Mouse (Mus musculus) ES-E14 (cell line): ENCODE data around the gene Tmem179b. TPM values are rescaled to one million over a fixed set of nuclear protein-coding genes. Genes with fewer than 3 reads are reported as not detected.
A peak's percentile ranks its signal among the peaks of the same experiment; 100 is the strongest.

Source experiments
- DNase-seq: peaks from one replicate; pipeline ENCODE4 v3.0.0-alpha.2; 2013; ENCODE audit warnings: low read depth, low spot score
- H3K27ac ChIP-seq: 2 replicates; pipeline ENCODE4 v1.5.1; 2012; ENCODE audit warnings: low read depth, mild to moderate bottlenecking, low read length, moderate library complexity, mixed read lengths; ENCODE audit not compliant: poor library complexity, insufficient read depth, severe bottlenecking
- H3K36me3 ChIP-seq: 2 replicates; pipeline ENCODE4 v1.6.1; 2012; ENCODE audit warnings: mild to moderate bottlenecking, low read length, moderate library complexity, mixed read lengths; ENCODE audit not compliant: control insufficient read depth, poor library complexity, insufficient read depth, severe bottlenecking
- H3K4me1 ChIP-seq, 2 experiments: fragments of 150-350 bp in 1 of 2; sonication (generic) in 1 of 2; 2 replicates each; pipeline ENCODE4 v1.6.1; 2012; ENCODE audit warnings: low read length in 2 of 2, mild to moderate bottlenecking in 1 of 2, mixed read lengths in 1 of 2; ENCODE audit not compliant: control insufficient read depth in 2 of 2, insufficient read depth in 2 of 2, poor library complexity in 1 of 2
- H3K4me3 ChIP-seq, 2 experiments: fragments of 150-350 bp in 1 of 2; sonication (generic) in 1 of 2; 2 replicates each; pipeline ENCODE4 v1.5.1; 2012; ENCODE audit warnings: low read length in 2 of 2, low read depth in 1 of 2, mild to moderate bottlenecking in 1 of 2, mixed read lengths in 1 of 2; ENCODE audit not compliant: insufficient read depth in 1 of 2, poor library complexity in 1 of 2, severe bottlenecking in 1 of 2
- H3K9ac ChIP-seq: 2 replicates; pipeline ENCODE4 v1.6.1; 2012; ENCODE audit warnings: low read depth, mild to moderate bottlenecking, low read length, mixed read lengths; ENCODE audit not compliant: poor library complexity, insufficient read depth, severe bottlenecking
- H3K9me3 ChIP-seq: fragments of 150-350 bp; sonication (generic); 2 replicates; pipeline ENCODE4 v1.6.1; 2012; ENCODE audit warnings: low read depth, mild to moderate bottlenecking, low read length; ENCODE audit not compliant: control insufficient read depth, insufficient read depth
- CHD2 ChIP-seq: IDR thresholded peaks from 2 replicates; pipeline ENCODE4 v1.6.1; 2014; ENCODE audit warnings: mild to moderate bottlenecking, low read depth, low read length, inconsistent platforms
- HCFC1 ChIP-seq: IDR thresholded peaks from 2 replicates; pipeline ENCODE4 v1.6.1; 2012; ENCODE audit warnings: low read length, inconsistent platforms, borderline replicate concordance; ENCODE audit not compliant: insufficient read depth
- MAFK ChIP-seq: IDR thresholded peaks from 2 replicates; pipeline ENCODE4 v1.6.1; 2014; ENCODE audit warnings: mild to moderate bottlenecking, low read depth, low read length, inconsistent platforms; ENCODE audit not compliant: insufficient read depth
- ZC3H11A ChIP-seq: IDR thresholded peaks from 2 replicates; pipeline ENCODE4 v1.6.1; 2012; ENCODE audit warnings: low read depth, mild to moderate bottlenecking, inconsistent platforms, low read length, borderline replicate concordance
- ZNF384 ChIP-seq: IDR thresholded peaks from 2 replicates; pipeline ENCODE4 v1.6.1; 2012; ENCODE audit warnings: low read depth, low read length, inconsistent platforms
- in situ Hi-C, 2 experiments: fragments of 600-800 bp; cut with MboI; formaldehyde crosslinking; loops; one replicate each; pipeline ENCODE4 v1.15.1; 2025; ENCODE audit warnings: low sequenced_read_pairs in 2 of 2, inconsistent platforms in 1 of 2; ENCODE audit not compliant: unreplicated experiment in 2 of 2
- total RNA-seq: library from RNA; depleted of rRNA; stranded (reverse); fragments of 300-350 nt; gene quantifications from 2 replicates; pipeline ENCODE4 v1.2.3, GENCODE M21; 2012

The Tmem179b gene
- total RNA-seq, 1 experiment, result 45.9 TPM

DNA sequence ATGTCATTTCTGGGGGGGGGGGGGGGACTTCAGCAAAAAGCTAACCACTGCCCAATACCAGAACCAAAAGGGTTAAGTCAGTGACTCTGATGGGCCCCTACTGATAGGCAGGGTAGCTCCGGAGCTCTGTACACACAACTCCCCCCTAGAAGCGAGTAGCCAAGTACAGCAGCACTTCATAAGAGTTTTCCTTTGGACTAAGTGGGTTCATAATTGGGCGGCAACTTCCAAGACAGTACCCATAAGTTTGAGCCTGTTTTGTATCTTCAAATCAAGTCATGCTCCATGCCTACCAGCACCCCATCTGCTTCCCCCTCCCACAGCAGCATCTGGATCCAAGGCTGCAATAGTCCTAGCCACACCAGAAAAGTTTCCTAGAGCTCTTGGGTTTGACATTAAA is 18.6 kb downstream of the Tmem179b start:
- peaks cover 13% of the 10 kb centered on the region for H3K36me3 ChIP-seq

DNA sequence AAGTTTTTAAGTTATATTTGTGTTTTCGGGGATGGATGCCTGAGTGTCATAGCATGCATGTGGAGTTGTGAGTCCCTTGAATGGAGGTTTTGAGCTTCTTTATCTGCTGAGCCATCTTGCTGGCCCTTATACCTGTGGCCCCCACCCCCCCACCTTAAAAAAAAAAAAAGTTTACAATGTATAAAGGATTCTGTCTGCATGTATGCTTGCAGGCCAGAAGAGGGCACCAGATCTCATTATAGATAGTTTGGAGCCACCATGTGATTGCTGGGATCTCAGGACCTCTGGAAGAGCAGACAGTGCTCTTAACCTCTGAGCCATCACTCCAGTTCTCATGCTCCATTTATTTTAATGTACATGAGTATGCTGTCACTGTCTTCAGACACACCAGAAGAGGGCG is 26.9 kb downstream of the Tmem179b start:
- TF ChIP-seq ZC3H11A (0 out of 2 replicates have a peak, but pooled peaks have one; percentile 2), ZNF384 (peak; percentile 96), MAFK (no peak)
- H3K36me3 ChIP-seq, result peaks cover 19% of the 10 kb centered on the region
- H3K27ac ChIP-seq, result no peak overlapping the region
- no peak for DNase-seq
- no peaks in the 10 kb centered on the region for H3K9me3 ChIP-seq
- in situ Hi-C loops, result no loop called here
- no peaks in the 10 kb centered on the region for H3K4me1 ChIP-seq
- H3K9ac ChIP-seq, result no peak overlapping the region
- no peak overlapping the region for H3K4me3 ChIP-seq

More for the DNA sequence above, 18.6 kb downstream of the Tmem179b start:
- Histone ChIP-seq H3K4me1 (no peaks in the 10 kb centered on the region), H3K9me3 (no peaks in the 10 kb centered on the region), H3K27ac (no peak overlapping the region), H3K9ac (no peak overlapping the region), H3K4me3 (no peak overlapping the region)
- no peak for DNase-seq
- TF ChIP-seq MAFK (no peak), HCFC1 (no peak), CHD2 (no peak)
- in situ Hi-C loops, result no loop called here

DNA sequence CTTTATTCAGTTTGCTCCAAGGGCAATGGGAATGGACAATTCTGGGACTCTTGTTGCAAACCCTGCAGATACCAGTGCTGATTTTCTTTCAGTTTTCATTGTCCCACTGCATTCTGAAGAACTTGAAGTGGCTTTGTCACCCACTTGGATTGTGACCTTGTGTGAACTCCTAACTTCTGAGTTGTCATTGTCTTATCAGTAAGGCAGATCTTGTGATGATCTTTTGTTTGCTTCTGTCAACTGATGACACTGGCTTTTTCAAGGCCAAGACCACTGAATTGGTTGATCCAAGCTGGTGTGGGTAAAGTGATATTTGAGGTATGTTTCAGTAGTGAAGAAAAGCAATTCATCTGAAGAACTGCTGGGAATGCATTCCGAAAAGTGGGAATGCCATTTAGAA is 28.9 kb downstream of the Tmem179b start:
- no peak overlapping the region for H3K27ac ChIP-seq
- no peak for DNase-seq
- peaks cover 21% of the 10 kb centered on the region for H3K36me3 ChIP-seq
- TF ChIP-seq ZNF384 (no peak), HCFC1 (no peak), MAFK (no peak), ZC3H11A (no peak), CHD2 (no peak)
- no peaks in the 10 kb centered on the region for H3K9me3 ChIP-seq
- no peaks in the 10 kb centered on the region for H3K4me1 ChIP-seq
- no peak overlapping the region for H3K9ac ChIP-seq
- in situ Hi-C loops, result no loop called here
- H3K4me3 ChIP-seq, result no peak overlapping the region

GRCm38 (mm10) chr19:8742176-8742575 is 32.1 kb downstream of the Tmem179b start:
- Histone ChIP-seq H3K4me3 (peak overlapping the region; percentile 88 to 89), H3K9me3 (no peaks in the 10 kb centered on the region), H3K36me3 (peaks cover 28% of the 10 kb centered on the region), H3K9ac (peak overlapping the region; percentile 81), H3K27ac (no peak overlapping the region), H3K4me1 (no peaks in the 10 kb centered on the region)
- TF ChIP-seq ZC3H11A (no peak), MAFK (no peak), HCFC1 (no peak), CHD2 (no peak), ZNF384 (no peak)
- in situ Hi-C loops, result no loop called here
- no peak for DNase-seq

GRCm38 (mm10) chr19:8741243-8741869 is 32.9 kb downstream of the Tmem179b start, which contains the start of gene Stx5a:
Gene Stx5a, plus strand, starts transcription at chr19:8741413.
- Histone ChIP-seq H3K9me3 (no peaks in the 10 kb centered on the region), H3K36me3 (peaks cover 28% of the 10 kb centered on the region), H3K9ac (peak within 1 kb of the TSS; percentile 96), H3K4me3 (peak within 1 kb of the TSS; percentile 88 to 89), H3K4me1 (no peaks in the 10 kb centered on the region), H3K27ac (peak within 1 kb of the TSS; percentile 95)
- 0 out of 2 replicates have a peak, but pooled peaks have one; percentile 36 for TF ChIP-seq ZNF384
- no peak for TF ChIP-seq MAFK
- TF ChIP-seq ZC3H11A, result no peak
- TF ChIP-seq HCFC1, result no peak
- peak; percentile 85 for TF ChIP-seq CHD2
- in situ Hi-C loops, result no loop called here
- DNase-seq, result peak; percentile 98
